Mouse (Mus musculus) embryonic facial prominence, embryonic 11.5 days (tissue): ENCODE data around the gene Pip4k2b. TPM values are rescaled to one million over a fixed set of nuclear protein-coding genes. Genes with fewer than 3 reads are reported as not detected.
A peak's percentile ranks its signal among the peaks of the same experiment; 100 is the strongest.

Experiments used
- ATAC-seq: fragments of 200-750 bp; cut with Nextera tagmentation; replicated peaks from 2 replicates; pipeline ENCODE4 v1.8.0; 2017; ENCODE audit warnings: low read depth; ENCODE audit not compliant: insufficient number of reproducible peaks, low FRiP score, low TSS enrichment
- DNase-seq: peaks from one replicate; pipeline ENCODE4 v3.0.0-alpha.2; 2015; ENCODE audit warnings: low spot score
- H3K27ac ChIP-seq: fragments of 300-500 bp; sonication (generic); replicated peaks from 2 replicates; pipeline ENCODE4 v1.5.1; 2014; ENCODE audit warnings: mild to moderate bottlenecking, low read depth, low read length, control low read depth
- H3K27me3 ChIP-seq: fragments of 300-500 bp; sonication (generic); 2 replicates; pipeline ENCODE4 v1.6.1; 2014; ENCODE audit warnings: mild to moderate bottlenecking, low read length, moderate library complexity, mixed read lengths; ENCODE audit not compliant: control insufficient read depth, insufficient read depth
- H3K36me3 ChIP-seq: fragments of 300-500 bp; sonication (generic); replicated peaks from 2 replicates; pipeline ENCODE4 v1.6.1; 2014; ENCODE audit warnings: low read depth, mild to moderate bottlenecking, low read length, moderate library complexity, mixed read lengths; ENCODE audit not compliant: control insufficient read depth, insufficient read depth
- H3K4me1 ChIP-seq: fragments of 300-500 bp; sonication (generic); 2 replicates; pipeline ENCODE4 v1.6.1; 2014; ENCODE audit warnings: low read length, mixed read lengths; ENCODE audit not compliant: control insufficient read depth, insufficient read depth
- H3K4me2 ChIP-seq: fragments of 300-500 bp; sonication (generic); 2 replicates; pipeline ENCODE4 v1.6.1; 2014; ENCODE audit warnings: low read depth, mild to moderate bottlenecking, control low read depth, low read length, moderate library complexity
- H3K4me3 ChIP-seq: fragments of 300-500 bp; sonication (generic); 2 replicates; pipeline ENCODE4 v1.5.1; 2014; ENCODE audit warnings: low read depth, low read length, control low read depth
- H3K9ac ChIP-seq: fragments of 300-500 bp; sonication (generic); replicated peaks from 2 replicates; pipeline ENCODE4 v1.6.1; 2014; ENCODE audit warnings: mild to moderate bottlenecking, control low read depth, low read length
- H3K9me3 ChIP-seq: fragments of 300-500 bp; sonication (generic); replicated peaks from 2 replicates; pipeline ENCODE4 v1.6.1; 2016; ENCODE audit warnings: mild to moderate bottlenecking, low read length, inconsistent platforms, mixed read lengths; ENCODE audit not compliant: control insufficient read depth
- WGBS: fragments of 180-500 bp; shearing (Covaris S2); extraction: QIAGEN DNeasy Blood & Tissue Kit; methylation state at CpG from one replicate; pipeline ENCODE4 v1.1.7; 2014; 5-methylcytosine and 5-hydroxymethylcytosine counted together
- polyA plus RNA-seq: library from polyadenylated mRNA; unstranded; fragments of >200 nt; fragmentation: Nextera tagmentation; extraction: Ambion mirVana; gene quantifications from 2 replicates; pipeline ENCODE4 v1.2.1, GENCODE M21; 2014

Gene Pip4k2b
- polyA plus RNA-seq, 1 experiment from 2014 or later = 2.8 TPM

- no peaks in the 10 kb centered on the region for H3K27me3 ChIP-seq
- 76% methylated on average over 14 of the region's 14 CpGs for WGBS
Observed at GRCm38 (mm10) chr11:97771410-97771809, 26.9 kb upstream of the Pip4k2b start.

GRCm38 (mm10) chr11:97769704-97770103 lies 25.2 kb upstream of the Pip4k2b start:
- no peaks in the 10 kb centered on the region for H3K36me3 ChIP-seq
- no peak for ATAC-seq
- no peak overlapping the region for H3K9ac ChIP-seq
- H3K27ac ChIP-seq = no peak overlapping the region
- WGBS = 45% methylated on average over 2 of the region's 2 CpGs
- no peaks in the 10 kb centered on the region for H3K27me3 ChIP-seq
- no peak overlapping the region for H3K4me2 ChIP-seq
- DNase-seq = no peak
- no peak overlapping the region for H3K4me3 ChIP-seq
- no peaks in the 10 kb centered on the region for H3K9me3 ChIP-seq
- H3K4me1 ChIP-seq = no peaks in the 10 kb centered on the region

More at GRCm38 (mm10) chr11:97771410-97771809, 26.9 kb upstream of the Pip4k2b start:
- Histone ChIP-seq H3K4me1 (no peaks in the 10 kb centered on the region), H3K4me3 (no peak overlapping the region), H3K36me3 (no peaks in the 10 kb centered on the region), H3K9me3 (no peaks in the 10 kb centered on the region), H3K9ac (no peak overlapping the region), H3K27ac (no peak overlapping the region), H3K4me2 (no peak overlapping the region)
- no peak for ATAC-seq
- no peak for DNase-seq

- ATAC-seq (peak; percentile 79), DNase-seq (peak; percentile 98)
- peak within 1 kb of the TSS; percentile 88 for H3K9ac ChIP-seq
- H3K9me3 ChIP-seq = no peaks in the 10 kb centered on the region
- H3K4me1 ChIP-seq = no peaks in the 10 kb centered on the region
- peak within 1 kb of the TSS; percentile 79 for H3K4me2 ChIP-seq
- H3K4me3 ChIP-seq = peak within 1 kb of the TSS; percentile 91
- H3K27ac ChIP-seq = peak within 1 kb of the TSS; percentile 70
- under 1% methylated on average over 38 of the region's 38 CpGs for WGBS
- peaks cover 3% of the 10 kb centered on the region for H3K36me3 ChIP-seq
- H3K27me3 ChIP-seq = no peaks in the 10 kb centered on the region
Observed at GRCm38 (mm10) chr11:97766154-97766881, 21.8 kb upstream of the Pip4k2b start, which contains the start of gene Cwc25. Cwc25 (minus strand) TSS chr11:97766556.

- Histone ChIP-seq H3K4me3 (no peak overlapping the region), H3K9me3 (no peaks in the 10 kb centered on the region), H3K9ac (no peak overlapping the region), H3K27ac (no peak overlapping the region), H3K36me3 (peaks cover 6% of the 10 kb centered on the region), H3K4me2 (no peak overlapping the region), H3K27me3 (no peaks in the 10 kb centered on the region), H3K4me1 (no peaks in the 10 kb centered on the region)
- DNase-seq (no peak), ATAC-seq (no peak)
Observed at GRCm38 (mm10) chr11:97761638-97762037, 17.1 kb upstream of the Pip4k2b start.

GRCm38 (mm10) chr11:97758942-97759341 lies 14.4 kb upstream of the Pip4k2b start:
- H3K27me3 ChIP-seq = no peaks in the 10 kb centered on the region
- no peak overlapping the region for H3K4me2 ChIP-seq
- no peak overlapping the region for H3K27ac ChIP-seq
- 81% methylated on average over 6 of the region's 6 CpGs for WGBS
- H3K4me1 ChIP-seq = no peaks in the 10 kb centered on the region
- no peak overlapping the region for H3K9ac ChIP-seq
- H3K4me3 ChIP-seq = no peak overlapping the region
- DNase-seq = no peak
- H3K36me3 ChIP-seq = peaks cover 6% of the 10 kb centered on the region
- no peaks in the 10 kb centered on the region for H3K9me3 ChIP-seq
- ATAC-seq = no peak

- Histone ChIP-seq H3K27ac (no peak overlapping the region), H3K36me3 (peaks cover 10% of the 10 kb centered on the region), H3K4me1 (no peaks in the 10 kb centered on the region), H3K4me3 (no peak overlapping the region), H3K27me3 (no peaks in the 10 kb centered on the region), H3K4me2 (no peak overlapping the region), H3K9ac (no peak overlapping the region), H3K9me3 (no peaks in the 10 kb centered on the region)
- DNase-seq (no peak), ATAC-seq (no peak)
- 100% methylated on average over 1 of the region's 1 CpGs for WGBS
Observed at GRCm38 (mm10) chr11:97758125-97758524, 13.6 kb upstream of the Pip4k2b start.

GRCm38 (mm10) chr11:97753277-97753676 lies 8.8 kb upstream of the Pip4k2b start:
- 96% methylated on average over 8 of the region's 8 CpGs for WGBS
- DNase-seq = no peak
- Histone ChIP-seq H3K9me3 (no peaks in the 10 kb centered on the region), H3K4me2 (no peak overlapping the region), H3K36me3 (peaks cover 10% of the 10 kb centered on the region), H3K4me1 (no peaks in the 10 kb centered on the region), H3K4me3 (no peak overlapping the region), H3K27ac (no peak overlapping the region), H3K27me3 (no peaks in the 10 kb centered on the region), H3K9ac (no peak overlapping the region)
- ATAC-seq = no peak

GRCm38 (mm10) chr11:97748496-97748895 lies 4.0 kb upstream of the Pip4k2b start:
- Histone ChIP-seq H3K4me1 (no peaks in the 10 kb centered on the region; the same call in 1 of the 2 replicates), H3K36me3 (peaks cover 7% of the 10 kb centered on the region), H3K4me2 (no peak overlapping the region), H3K9me3 (no peaks in the 10 kb centered on the region), H3K27me3 (no peaks in the 10 kb centered on the region), H3K4me3 (no peak overlapping the region), H3K27ac (no peak overlapping the region), H3K9ac (no peak overlapping the region)
- 88% methylated on average over 5 of the region's 5 CpGs for WGBS
- ATAC-seq = no peak
- DNase-seq = no peak
